Mouse (Mus musculus): ENCODE measurements around the gene Sun3.

Sun3 gene

GRCm38 (mm10) chr11:9048703-9049060 is at the start of gene Sun3:
TSS of gene Sun3 (minus strand) at chr11:9048991.
- no peak for DNase-seq (ENCODE audit: low spot score)

- no peak for DNase-seq (ENCODE audit: low spot score)
Observed at GRCm38 (mm10) chr11:9076444-9076843, 27.7 kb upstream of the Sun3 start.

- DNase-seq (ENCODE audit: low spot score) = no peak
Observed at GRCm38 (mm10) chr11:9060484-9060883, 11.7 kb upstream of the Sun3 start.

DNA sequence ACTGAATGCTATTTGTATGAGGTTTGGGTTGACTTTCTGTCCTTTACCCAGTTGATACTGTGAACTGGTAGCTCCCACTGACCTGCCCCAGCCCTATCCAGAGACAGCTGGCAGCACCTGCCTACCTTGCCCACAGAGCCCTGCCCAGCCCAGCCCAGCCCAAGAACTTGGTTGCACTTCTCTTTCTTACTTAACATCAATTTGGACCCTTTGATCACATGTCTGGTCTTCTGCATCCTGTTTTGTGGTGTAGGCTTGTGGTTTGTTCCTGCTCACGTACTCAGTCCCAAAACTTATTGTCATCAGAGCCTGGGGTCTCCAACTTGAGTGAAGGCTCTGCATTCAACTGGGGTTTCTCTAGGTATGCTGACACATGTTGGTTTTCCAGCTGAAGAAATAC is 11.2 kb upstream of the Sun3 start:
- DNase-seq (ENCODE audit: low spot score) = no peak

GRCm38 (mm10) chr11:9057711-9058110 is 8.9 kb upstream of the Sun3 start:
- no peak for DNase-seq (ENCODE audit: low spot score)

GRCm38 (mm10) chr11:9056937-9057336 is 8.1 kb upstream of the Sun3 start:
- DNase-seq (ENCODE audit: low spot score) = no peak

DNA sequence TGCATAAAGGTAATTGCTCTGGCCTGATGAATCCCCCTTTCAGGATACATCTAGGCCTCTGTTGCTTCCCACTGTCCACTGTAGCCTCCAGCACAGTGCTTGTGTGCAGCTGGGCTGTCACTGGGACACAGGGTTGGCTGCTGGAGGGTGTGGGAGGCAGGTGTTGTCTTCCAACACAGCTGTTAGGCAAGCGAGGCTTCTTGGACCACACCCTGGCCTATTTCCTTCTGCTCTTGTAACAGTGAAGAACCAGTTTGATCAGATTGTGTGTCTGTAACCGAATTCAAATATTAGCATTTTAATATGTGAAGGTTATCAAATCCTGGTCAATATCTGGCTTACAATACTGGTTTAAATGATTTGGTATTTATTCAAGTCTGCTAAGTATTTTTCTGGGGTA is 3.1 kb upstream of the Sun3 start:
- DNase-seq (ENCODE audit: low spot score) = no peak

DNA sequence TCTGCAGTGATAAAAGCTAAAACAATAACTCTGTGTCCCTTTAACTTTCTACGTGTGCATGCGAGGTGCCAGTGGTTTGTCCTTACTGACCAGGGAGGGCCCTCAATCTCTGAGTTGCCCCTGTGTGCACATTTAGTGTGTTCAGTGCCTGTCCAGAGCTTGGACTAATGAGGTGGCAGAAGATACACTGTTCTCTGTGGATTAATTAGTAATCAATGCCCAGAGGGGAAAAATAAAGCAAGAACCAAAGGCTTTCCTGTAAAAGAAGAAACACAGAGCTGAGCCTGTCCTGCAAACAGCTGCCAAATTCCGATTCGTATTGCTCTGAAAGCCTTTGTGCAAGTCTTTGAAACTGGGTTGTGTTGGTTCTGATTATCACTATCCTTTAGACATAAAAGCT is 1.4 kb upstream of the Sun3 start:
- DNase-seq (ENCODE audit: low spot score) = no peak

GRCm38 (mm10) chr11:9048011-9048702 is 634 bp downstream of the Sun3 start, which contains the start of gene Gm11992:
TSS of gene Gm11992 (plus strand) at chr11:9048594.
- peak; percentile 93 for DNase-seq (ENCODE audit: low spot score)

- no peak for DNase-seq (ENCODE audit: low spot score)
Observed at GRCm38 (mm10) chr11:9047044-9047443, 1.7 kb downstream of the Sun3 start.

- no peak for DNase-seq (ENCODE audit: low spot score)
Observed at GRCm38 (mm10) chr11:9046546-9046945, 2.2 kb downstream of the Sun3 start.

GRCm38 (mm10) chr11:9031530-9031929 is 17.3 kb downstream of the Sun3 start:
- DNase-seq (ENCODE audit: low spot score) = no peak

DNA sequence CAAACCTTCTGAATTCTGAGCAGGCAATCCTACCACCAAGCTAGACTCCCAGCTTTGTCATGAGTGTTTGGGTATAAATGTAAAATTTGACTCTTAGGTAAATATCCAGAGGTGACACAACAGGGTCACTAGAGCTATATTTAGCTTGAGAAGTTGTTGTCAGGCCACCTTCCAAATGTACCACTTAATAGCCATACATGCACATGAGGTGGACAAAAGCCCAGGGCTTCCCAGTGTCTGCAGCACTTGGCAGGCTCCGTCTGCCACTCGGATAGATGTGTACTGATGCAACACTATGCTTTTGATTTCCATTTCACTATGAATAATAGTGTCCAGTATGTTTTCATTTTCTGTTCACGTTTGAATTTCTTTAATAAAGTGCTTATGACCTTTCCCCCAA is 23.6 kb downstream of the Sun3 start:
- DNase-seq (ENCODE audit: low spot score) = no peak

DNA sequence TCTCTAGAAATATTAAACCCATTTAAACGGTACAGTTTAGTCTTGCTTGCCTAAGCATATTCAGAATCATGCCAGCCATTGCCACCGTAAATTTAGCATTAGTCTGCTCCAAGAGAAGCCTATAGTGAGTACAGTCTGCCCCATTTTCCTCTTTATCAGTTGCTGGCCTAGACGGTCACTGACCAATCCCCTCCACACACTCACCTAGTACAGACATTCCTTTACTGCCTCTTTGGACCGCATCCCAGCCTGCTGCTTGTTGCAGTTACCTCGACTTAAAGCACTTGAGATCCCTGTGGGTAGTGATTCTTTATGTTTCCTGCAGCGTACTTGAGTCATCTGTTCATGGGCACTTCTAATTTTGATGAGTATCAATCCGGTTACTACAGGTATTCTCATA is 24.0 kb downstream of the Sun3 start:
- no peak for DNase-seq (ENCODE audit: low spot score)

DNA sequence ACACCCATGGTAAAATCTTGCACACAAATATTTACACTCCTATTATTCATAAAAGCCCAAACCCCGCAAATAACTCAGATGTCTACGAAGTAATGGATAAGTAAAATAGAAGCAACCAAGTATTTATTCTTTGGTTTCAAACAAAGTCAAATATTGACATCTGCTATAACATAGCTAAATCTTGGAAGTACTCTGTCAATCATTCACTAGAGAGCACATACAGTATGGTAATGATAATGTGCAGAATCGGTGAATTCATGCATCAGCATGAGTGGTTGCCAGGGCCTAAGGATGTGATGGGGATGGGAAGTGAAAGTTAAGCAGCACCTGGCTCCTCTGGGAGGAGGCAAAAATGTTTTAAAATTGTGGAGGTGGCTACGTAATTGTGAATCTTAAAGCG is 28.6 kb downstream of the Sun3 start:
- DNase-seq (ENCODE audit: low spot score) = no peak

- no peak for DNase-seq (ENCODE audit: low spot score)
Observed at GRCm38 (mm10) chr11:9018491-9019267, 30.1 kb downstream of the Sun3 start.

DNA sequence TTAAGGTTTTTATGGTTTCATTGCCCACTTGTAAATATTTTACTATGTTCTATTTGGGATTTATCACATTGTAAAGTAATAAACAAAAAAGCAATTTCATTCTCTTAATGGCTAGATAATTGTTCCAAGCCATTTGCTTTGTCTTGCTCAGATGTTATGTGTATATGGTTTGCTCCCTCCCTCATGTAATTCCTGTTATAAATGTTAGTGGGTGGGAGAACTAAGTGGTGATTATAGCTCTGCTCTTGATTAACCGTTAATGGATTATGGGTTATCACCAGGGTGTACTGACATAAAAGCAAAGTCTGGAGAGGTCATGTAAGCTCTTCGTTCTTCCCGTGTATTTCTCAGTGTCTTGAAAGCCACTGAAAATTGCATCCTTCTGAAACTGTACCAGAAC is 34.1 kb downstream of the Sun3 start:
- no peak for DNase-seq (ENCODE audit: low spot score)

GRCm38 (mm10) chr11:9011348-9011747 is 37.4 kb downstream of the Sun3 start:
- no peak for DNase-seq (ENCODE audit: low spot score)

- DNase-seq (ENCODE audit: low spot score) = peak; percentile 86
Observed at GRCm38 (mm10) chr11:9010853-9011339, 37.9 kb downstream of the Sun3 start, which contains the start of gene Hus1. TSS of gene Hus1 (minus strand) at chr11:9011191.

DNA sequence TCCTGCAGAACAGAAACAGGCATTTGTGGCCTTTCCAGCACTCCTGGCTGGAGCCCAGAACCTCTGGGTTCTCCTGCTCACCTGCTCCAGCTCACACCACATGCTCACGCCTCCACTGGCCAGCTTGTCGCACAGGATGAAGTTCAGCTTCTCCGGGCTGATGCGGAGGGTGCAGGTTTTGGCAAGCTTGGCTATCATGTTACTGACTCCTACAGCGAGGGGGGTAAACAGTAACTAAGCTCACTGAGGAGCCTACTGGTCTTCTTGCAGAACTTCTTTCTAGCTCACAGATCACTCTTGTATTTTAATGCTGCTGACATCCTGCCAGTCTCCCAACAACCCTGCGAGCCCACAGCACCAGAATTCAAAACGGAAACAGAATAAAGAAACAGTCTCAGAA is 38.4 kb downstream of the Sun3 start:
- no peak for DNase-seq (ENCODE audit: low spot score)

GRCm38 (mm10) chr11:9008761-9009160 is 40.0 kb downstream of the Sun3 start:
- DNase-seq (ENCODE audit: low spot score) = no peak

- no peak for DNase-seq (ENCODE audit: low spot score)
Observed at GRCm38 (mm10) chr11:8988084-8988483, 60.7 kb downstream of the Sun3 start.

GRCm38 (mm10) chr11:8986058-8986457 is 62.7 kb downstream of the Sun3 start:
- DNase-seq (ENCODE audit: low spot score) = no peak
